Mouse (Mus musculus) cortical plate, adult 2 months (tissue): ENCODE data around the gene Capn5. TPM values are rescaled to one million over a fixed set of nuclear protein-coding genes. Genes with fewer than 3 reads are reported as not detected.

Experiments
- H3K27ac ChIP-seq: fragments of 200-500 bp; 2 replicates; pipeline ENCODE4 v1.5.1; 2012; ENCODE audit warnings: low read length, control low read depth, inconsistent platforms; ENCODE audit not compliant: insufficient read depth
- H3K4me1 ChIP-seq: fragments of 200-500 bp; 2 replicates; pipeline ENCODE4 v1.6.1; 2011; ENCODE audit warnings: low read length; ENCODE audit not compliant: control insufficient read depth, insufficient read depth
- H3K4me3 ChIP-seq: fragments of 200-500 bp; 2 replicates; pipeline ENCODE4 v1.5.1; 2011; ENCODE audit warnings: mild to moderate bottlenecking, low read length, control low read depth; ENCODE audit not compliant: insufficient read depth
- CTCF ChIP-seq: fragments of 200-500 bp; IDR thresholded peaks from 2 replicates; pipeline ENCODE4 v1.5.1; 2011; ENCODE audit warnings: mild to moderate bottlenecking, control low read depth, low read length; ENCODE audit not compliant: insufficient read depth; ENCODE audit errors: extremely low read depth
- POLR2A ChIP-seq: fragments of 200-500 bp; IDR thresholded peaks from 2 replicates; pipeline ENCODE4 v1.6.1; 2011; ENCODE audit warnings: mild to moderate bottlenecking, low read length, control low read depth; ENCODE audit not compliant: insufficient read depth; ENCODE audit errors: extremely low read depth
- polyA plus RNA-seq: library from polyadenylated mRNA; depleted of rRNA; stranded (reverse); fragments of >200 nt; gene quantifications from 2 replicates; pipeline ENCODE4 v1.2.3, GENCODE M21; 2012; rRNA removed

The Capn5 gene
- polyA plus RNA-seq, 1 experiment, result 36.1 TPM

DNA sequence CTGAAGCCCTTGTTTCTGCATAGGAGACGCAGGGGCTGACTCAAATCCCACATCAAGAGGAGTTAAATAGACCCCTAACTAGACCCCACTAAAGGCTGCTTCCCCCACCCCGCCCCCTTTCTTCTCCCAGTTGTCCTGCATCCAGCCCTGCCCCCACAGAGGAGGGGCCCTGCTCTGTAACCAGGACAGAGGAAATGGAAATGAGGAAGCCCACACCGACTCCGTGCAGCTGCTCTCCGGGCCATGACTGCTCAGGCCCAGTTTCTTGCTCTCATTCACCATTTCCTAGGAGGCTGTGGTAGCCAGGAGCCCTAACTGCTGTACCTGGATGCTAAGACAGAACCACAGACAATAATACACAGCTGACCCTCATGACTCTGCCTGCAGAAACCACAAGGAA lies 95.7 kb downstream of the Capn5 start:
- no peak for TF ChIP-seq POLR2A
- TF ChIP-seq CTCF, result no peak
- Histone ChIP-seq H3K4me3 (no peak overlapping the region), H3K27ac (no peak overlapping the region), H3K4me1 (no peaks in the 10 kb centered on the region)

DNA sequence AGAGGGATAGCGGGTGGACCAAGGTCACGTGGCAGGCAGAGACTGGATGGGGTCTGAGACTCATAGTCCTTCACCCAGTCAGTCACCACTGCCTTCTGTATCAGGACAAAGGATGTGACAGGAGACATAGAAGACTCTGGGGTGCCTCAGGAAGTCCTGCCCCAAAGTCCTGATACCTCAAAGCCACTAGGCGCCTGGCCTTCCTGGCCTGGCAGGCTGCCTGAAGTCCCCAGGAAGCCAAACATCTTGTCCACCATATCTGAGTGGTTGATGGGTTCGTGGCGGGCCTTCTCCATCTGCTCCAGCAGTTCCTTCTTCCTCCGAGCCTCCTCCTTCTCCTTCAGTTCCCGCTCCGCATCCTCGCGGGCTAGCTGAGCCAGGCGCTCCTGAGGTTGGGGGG lies 100.6 kb downstream of the Capn5 start:
- no peak overlapping the region for H3K27ac ChIP-seq
- no peaks in the 10 kb centered on the region for H3K4me1 ChIP-seq
- H3K4me3 ChIP-seq, result no peak overlapping the region
- TF ChIP-seq CTCF (no peak), POLR2A (no peak)

GRCm38 (mm10) chr7:98071620-98072019 lies 106.5 kb downstream of the Capn5 start:
- Histone ChIP-seq H3K27ac (no peak overlapping the region), H3K4me3 (no peak overlapping the region), H3K4me1 (no peaks in the 10 kb centered on the region)
- peak; percentile 96 for TF ChIP-seq CTCF
- no peak for TF ChIP-seq POLR2A

Other genes starting within 250 kb of the Capn5 start
- gene Myo7a, start 58.8 kb downstream of the Capn5 start, polyA plus RNA-seq, result 20.3 and 23.1 TPM in 2 replicates
- 0.33 and 0.34 TPM in 2 replicates for gene Omp, start 32.8 kb downstream of the Capn5 start, polyA plus RNA-seq
- gene B3gnt6, start 21.2 kb upstream of the Capn5 start, polyA plus RNA-seq, result 0.40 and 0.61 TPM in 2 replicates
- gene Acer3, start 142.9 kb upstream of the Capn5 start, polyA plus RNA-seq, result 10.0 and 10.3 TPM in 2 replicates
- 2.2 and 3.1 TPM in 2 replicates for gene Tsku, start 183.1 kb upstream of the Capn5 start, polyA plus RNA-seq